Mouse (Mus musculus): ENCODE results near the gene U2surp. TPM values are rescaled to one million over a fixed set of nuclear protein-coding genes. Genes with fewer than 3 reads are reported as not detected.

U2surp gene
- total and polyA plus RNA-seq, 3 experiments = 69.0 to 244 (median 72.1) TPM

DNA sequence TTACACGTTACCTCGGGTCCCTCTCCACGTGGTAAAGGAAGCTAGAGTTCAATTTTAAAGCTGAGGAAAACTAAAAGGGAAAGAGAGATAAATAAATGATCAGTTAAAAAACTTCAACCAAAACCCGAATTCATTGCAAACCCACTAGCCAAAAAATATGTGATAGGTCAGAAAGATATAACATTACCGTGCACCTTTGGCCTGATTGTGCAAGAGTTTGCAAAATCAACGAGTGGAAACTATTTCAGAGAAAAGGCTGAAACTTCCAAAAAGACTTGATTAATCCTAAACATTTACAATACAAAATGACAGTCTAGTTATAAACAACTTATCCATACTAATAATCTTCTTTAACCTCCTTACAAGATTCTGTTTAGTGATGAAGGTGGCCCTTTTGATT, 45.9 kb upstream of the U2surp start:
- TF ChIP-seq NRF1 (IDR thresholded peaks at IDR 0.05; ENCODE audit: insufficient read depth, low read depth, low read length, poor library complexity, severe bottlenecking) = no peak
- TF ChIP-seq CTCF (IDR thresholded peaks at IDR 0.05 in 2 of 3, conservative IDR thresholded peaks at IDR 0.05 in 1 of 3; ENCODE audit: control insufficient read depth in 1 of 3, insufficient read depth in 1 of 3, low read depth in 2 of 3, low read length in 3 of 3, poor library complexity in 1 of 3, severe bottlenecking in 1 of 3) = no peak
- no peak for TF ChIP-seq EP300 (IDR thresholded peaks at IDR 0.05; ENCODE audit: low read depth in 1 of 2, low read length in 2 of 2)
- TF ChIP-seq GATA1 (IDR thresholded peaks at IDR 0.05; ENCODE audit: low read depth, low read length) = no peak
- no peak for TF ChIP-seq MAX (IDR thresholded peaks at IDR 0.05; ENCODE audit: low read length)
- no peak for TF ChIP-seq ELF1 (IDR thresholded peaks at IDR 0.05; ENCODE audit: low read depth, low read length)
- no peak for TF ChIP-seq MXI1 (IDR thresholded peaks at IDR 0.05; ENCODE audit: low read depth, low read length)
- TF ChIP-seq TCF12 (IDR thresholded peaks at IDR 0.05; ENCODE audit: low read depth, low read length) = no peak
- TF ChIP-seq SIN3A (IDR thresholded peaks at IDR 0.05; ENCODE audit: low read length) = no peak
- TF ChIP-seq ZNF384 (IDR thresholded peaks at IDR 0.05; ENCODE audit: low read depth, low read length) = no peak
- peaks cover 41% of the 10 kb centered on the region for H3K79me2 ChIP-seq (ENCODE audit: control insufficient read depth, insufficient read depth, low read length, poor library complexity)
- no peaks in the 10 kb centered on the region for H3K27me3 ChIP-seq (ENCODE audit: control insufficient read depth in 1 of 2, insufficient read depth in 2 of 2, low read length in 2 of 2)
- DNase-seq (ENCODE audit: low read depth, low spot score) = no peak
- peak overlapping the region; percentile 99; the same call in 1 of the 2 replicates for H3K27ac ChIP-seq (ENCODE audit: control insufficient read depth, low read depth, low read length)
- peaks cover 0 to 54% of the 10 kb centered on the region in 2 experiments; a peak in 3 of 4 replicates for H3K36me3 ChIP-seq (ENCODE audit: control insufficient read depth in 1 of 2, insufficient read depth in 2 of 2, low read length in 2 of 2)
- no peak overlapping the region for H3K4me3 ChIP-seq (ENCODE audit: control insufficient read depth in 1 of 2, insufficient read depth in 1 of 2, low read depth in 2 of 2, low read length in 2 of 2)
- H3K4me1 ChIP-seq (ENCODE audit: control insufficient read depth in 1 of 2, insufficient read depth in 2 of 2, low read length in 2 of 2) = peaks cover 23 to 48% of the 10 kb centered on the region in 2 experiments
- H3K9me3 ChIP-seq (replicated peaks; ENCODE audit: insufficient read depth, low read length) = no peaks in the 10 kb centered on the region
- H3K9ac ChIP-seq (ENCODE audit: control insufficient read depth, low read depth, low read length, poor library complexity, severe bottlenecking) = no peak overlapping the region

DNA sequence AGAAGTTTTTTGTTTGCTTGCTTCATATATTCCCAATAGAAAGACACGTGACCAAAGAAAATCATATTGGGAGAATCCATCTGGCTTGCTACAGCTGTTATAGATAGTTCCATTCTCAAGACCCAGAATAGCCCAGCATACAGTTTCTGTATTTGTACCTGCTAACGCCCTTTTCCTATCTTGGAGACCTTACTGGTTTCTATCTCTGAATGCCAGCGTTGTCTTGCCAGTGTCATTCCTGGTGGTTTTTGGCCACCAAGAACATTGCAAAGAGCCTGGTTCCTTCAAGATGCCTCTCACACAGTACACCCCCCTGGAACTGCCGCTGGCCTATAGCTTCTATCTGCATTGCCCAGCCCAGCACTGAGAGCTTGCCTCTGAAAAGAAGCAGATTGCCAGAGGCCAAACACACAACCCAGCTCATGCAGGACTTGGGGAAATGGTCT, 44.3 kb upstream of the U2surp start:
- H3K27me3 ChIP-seq (ENCODE audit: control insufficient read depth in 1 of 2, insufficient read depth in 2 of 2, low read length in 2 of 2) = no peaks in the 10 kb centered on the region
- peaks cover 34 to 62% of the 10 kb centered on the region in 2 experiments for H3K4me1 ChIP-seq (ENCODE audit: control insufficient read depth in 1 of 2, insufficient read depth in 2 of 2, low read length in 2 of 2)
- peak overlapping the region; percentile 71 for H3K9ac ChIP-seq (ENCODE audit: control insufficient read depth, low read depth, low read length, poor library complexity, severe bottlenecking)
- H3K9me3 ChIP-seq (replicated peaks; ENCODE audit: insufficient read depth, low read length) = no peaks in the 10 kb centered on the region
- peaks cover 0 to 61% of the 10 kb centered on the region in 2 experiments; a peak in 2 of 4 replicates for H3K36me3 ChIP-seq (ENCODE audit: control insufficient read depth in 1 of 2, insufficient read depth in 2 of 2, low read length in 2 of 2)
- DNase-seq (ENCODE audit: low read depth, low spot score) = peak; percentile 83
- H3K27ac ChIP-seq (ENCODE audit: control insufficient read depth, low read depth, low read length) = peak overlapping the region; percentile 99
- H3K4me3 ChIP-seq (ENCODE audit: control insufficient read depth in 1 of 2, insufficient read depth in 1 of 2, low read depth in 2 of 2, low read length in 2 of 2) = peak overlapping the region; percentile 9 to 10; a peak in 3 of 4 replicates
- peaks cover 24% of the 10 kb centered on the region for H3K79me2 ChIP-seq (ENCODE audit: control insufficient read depth, insufficient read depth, low read length, poor library complexity)
- TF ChIP-seq SMC3 (IDR thresholded peaks at IDR 0.05; ENCODE audit: low read depth, low read length) = no peak
- TF ChIP-seq ZKSCAN1 (IDR thresholded peaks at IDR 0.05; ENCODE audit: low read depth, low read length) = no peak
- no peak for TF ChIP-seq JUND (IDR thresholded peaks at IDR 0.05; ENCODE audit: low read depth, low read length)
- no peak for TF ChIP-seq POLR2AphosphoS5 (IDR thresholded peaks at IDR 0.05; ENCODE audit: borderline replicate concordance, low read depth, low read length)
- no peak for TF ChIP-seq ZNF384 (IDR thresholded peaks at IDR 0.05; ENCODE audit: low read depth, low read length)
- no peak for TF ChIP-seq UBTF (IDR thresholded peaks at IDR 0.05; ENCODE audit: borderline replicate concordance, insufficient read depth, low read depth, low read length)
- TF ChIP-seq ZMIZ1 (IDR thresholded peaks at IDR 0.05; ENCODE audit: low read depth, low read length) = no peak
- TF ChIP-seq CHD1 (IDR thresholded peaks at IDR 0.05; ENCODE audit: low read depth, low read length) = no peak
- peak; percentile 9; the same call in 1 of the 2 replicates for TF ChIP-seq RCOR1 (IDR thresholded peaks at IDR 0.05; ENCODE audit: low read depth, low read length)
- no peak for TF ChIP-seq E2F4 (IDR thresholded peaks at IDR 0.05; ENCODE audit: borderline replicate concordance, low read depth, low read length)
- TF ChIP-seq KAT2A (conservative IDR thresholded peaks at IDR 0.05; ENCODE audit: low read depth, low read length) = no peak
- TF ChIP-seq ZC3H11A (IDR thresholded peaks at IDR 0.05; ENCODE audit: low read depth, low read length) = no peak
- no peak for TF ChIP-seq USF2 (IDR thresholded peaks at IDR 0.05; ENCODE audit: borderline replicate concordance in 1 of 2, insufficient read depth in 1 of 2, low read depth in 1 of 2, low read length in 2 of 2)
- peak; percentile 74; the same call in 1 of the 2 replicates for TF ChIP-seq TCF12 (IDR thresholded peaks at IDR 0.05; ENCODE audit: low read depth, low read length)
- TF ChIP-seq GATA1 (IDR thresholded peaks at IDR 0.05; ENCODE audit: low read depth, low read length) = peak; percentile 61
- TF ChIP-seq TAL1 (IDR thresholded peaks at IDR 0.05; ENCODE audit: low read length) = peak; percentile 80
- TF ChIP-seq RAD21 (IDR thresholded peaks at IDR 0.05; ENCODE audit: low read depth, low read length) = no peak
- no peak for TF ChIP-seq MYC (IDR thresholded peaks at IDR 0.05; ENCODE audit: low read depth, low read length)
- no peak for TF ChIP-seq ELF1 (IDR thresholded peaks at IDR 0.05; ENCODE audit: low read depth, low read length)
- no peak for TF ChIP-seq POLR2AphosphoS2 (IDR thresholded peaks at IDR 0.05; ENCODE audit: low read length)
- peak; percentile 68 for TF ChIP-seq ETS1 (IDR thresholded peaks at IDR 0.05; ENCODE audit: low read depth, low read length)
- no peak for TF ChIP-seq GABPA (IDR thresholded peaks at IDR 0.05; ENCODE audit: low read depth, low read length)
- no peak for TF ChIP-seq MAFK (IDR thresholded peaks at IDR 0.05; ENCODE audit: borderline replicate concordance, low read depth, low read length)
- TF ChIP-seq POLR2A (IDR thresholded peaks at IDR 0.05; ENCODE audit: control insufficient read depth in 1 of 2, insufficient read depth in 1 of 2, low read depth in 1 of 2, low read length in 2 of 2, poor library complexity in 1 of 2) = no peak
- TF ChIP-seq USF1 (IDR thresholded peaks at IDR 0.05; ENCODE audit: low read depth, low read length) = peak; percentile 84
